Mouse (Mus musculus) liver, embryonic 15.5 days (tissue): Measurements from ENCODE around the gene Lrig2. TPM values are rescaled to one million over a fixed set of nuclear protein-coding genes. Genes with fewer than 3 reads are reported as not detected.

ENCODE experiments used
- ATAC-seq: fragments of 200-750 bp; cut with Nextera tagmentation; 2 replicates; pipeline ENCODE4 v1.8.0; 2017; ENCODE audit warnings: moderate number of reproducible peaks, mild to moderate bottlenecking, moderate library complexity; ENCODE audit not compliant: insufficient read depth
- H3K27ac ChIP-seq: fragments of 300-500 bp; sonication (generic); replicated peaks from 2 replicates; pipeline ENCODE4 v1.5.1; 2015; ENCODE audit warnings: mild to moderate bottlenecking, inconsistent platforms
- H3K27me3 ChIP-seq: fragments of 300-500 bp; sonication (generic); 2 replicates; pipeline ENCODE4 v1.6.1; 2015; ENCODE audit warnings: mild to moderate bottlenecking, inconsistent platforms
- H3K36me3 ChIP-seq: fragments of 300-500 bp; sonication (generic); replicated peaks from 2 replicates; pipeline ENCODE4 v1.6.1; 2015; ENCODE audit warnings: moderate library complexity, mild to moderate bottlenecking, inconsistent platforms
- H3K4me1 ChIP-seq: fragments of 300-500 bp; sonication (generic); replicated peaks from 2 replicates; pipeline ENCODE4 v1.6.1; 2015; ENCODE audit warnings: inconsistent platforms
- H3K4me2 ChIP-seq: fragments of 300-500 bp; sonication (generic); 2 replicates; pipeline ENCODE4 v1.6.1; 2015; ENCODE audit warnings: moderate library complexity, mild to moderate bottlenecking, inconsistent platforms
- H3K4me3 ChIP-seq: fragments of 300-500 bp; sonication (generic); replicated peaks from 2 replicates; pipeline ENCODE4 v1.5.1; 2015; ENCODE audit warnings: mild to moderate bottlenecking, inconsistent platforms
- H3K9ac ChIP-seq: fragments of 300-500 bp; sonication (generic); 2 replicates; pipeline ENCODE4 v1.6.1; 2015; ENCODE audit warnings: moderate library complexity, mild to moderate bottlenecking, inconsistent platforms
- H3K9me3 ChIP-seq: fragments of 300-500 bp; sonication (generic); replicated peaks from 2 replicates; pipeline ENCODE4 v1.6.1; 2016; ENCODE audit warnings: inconsistent platforms
- WGBS: fragments of 180-500 bp; shearing (Covaris S2); methylation state at CpG from one replicate; pipeline ENCODE4 v1.1.7; 2015; ENCODE audit warnings: mixed read lengths; ENCODE audit not compliant: insufficient replicate concordance; 5-methylcytosine and 5-hydroxymethylcytosine counted together
- polyA plus RNA-seq: library from polyadenylated mRNA; unstranded; fragments of >200 nt; fragmentation: Nextera tagmentation; extraction: Ambion mirVana; gene quantifications from 2 replicates; pipeline ENCODE4 v1.2.1, GENCODE M21; 2015

The Lrig2 gene
- polyA plus RNA-seq, 1 experiment from 2014 or later, result 3.7 TPM

GRCm38 (mm10) chr3:104526115-104526882 lies 14.6 kb upstream of the Lrig2 start:
- Histone ChIP-seq H3K36me3 (no peaks in the 10 kb centered on the region), H3K9me3 (no peaks in the 10 kb centered on the region), H3K4me2 (no peak overlapping the region), H3K4me3 (no peak overlapping the region), H3K27ac (no peak overlapping the region), H3K9ac (no peak overlapping the region), H3K4me1 (0 out of 2 replicates have a peak, but pooled peaks cover 3% of the 10 kb centered on the region), H3K27me3 (no peaks in the 10 kb centered on the region)
- WGBS, result 54% methylated on average over 4 of the region's 4 CpGs
- no peak for ATAC-seq

GRCm38 (mm10) chr3:104525516-104525915 lies 13.8 kb upstream of the Lrig2 start:
- no peaks in the 10 kb centered on the region for H3K27me3 ChIP-seq
- ATAC-seq, result no peak

GRCm38 (mm10) chr3:104525029-104525428 lies 13.3 kb upstream of the Lrig2 start:
- no peak for ATAC-seq
- 25% methylated on average over 1 of the region's 1 CpGs for WGBS

More at GRCm38 (mm10) chr3:104525516-104525915, 13.8 kb upstream of the Lrig2 start:
- Histone ChIP-seq H3K4me1 (0 out of 2 replicates have a peak, but pooled peaks cover 3% of the 10 kb centered on the region), H3K36me3 (no peaks in the 10 kb centered on the region), H3K9me3 (no peaks in the 10 kb centered on the region), H3K27ac (no peak overlapping the region), H3K4me2 (no peak overlapping the region), H3K9ac (no peak overlapping the region), H3K4me3 (no peak overlapping the region)
- 40% methylated on average over 2 of the region's 2 CpGs for WGBS

GRCm38 (mm10) chr3:104523333-104523871 lies 11.7 kb upstream of the Lrig2 start:
- Histone ChIP-seq H3K4me1 (0 out of 2 replicates have a peak, but pooled peaks cover 3% of the 10 kb centered on the region), H3K27ac (peak overlapping the region; percentile 38; the same call in 1 of the 2 replicates), H3K9ac (no peak overlapping the region), H3K4me2 (no peak overlapping the region), H3K4me3 (no peak overlapping the region), H3K36me3 (no peaks in the 10 kb centered on the region), H3K9me3 (no peaks in the 10 kb centered on the region), H3K27me3 (no peaks in the 10 kb centered on the region)
- 28% methylated on average over 4 of the region's 4 CpGs for WGBS
- peak; percentile 64 for ATAC-seq

More at GRCm38 (mm10) chr3:104525029-104525428, 13.3 kb upstream of the Lrig2 start:
- Histone ChIP-seq H3K27me3 (no peaks in the 10 kb centered on the region), H3K9me3 (no peaks in the 10 kb centered on the region), H3K9ac (no peak overlapping the region), H3K27ac (no peak overlapping the region), H3K4me2 (no peak overlapping the region), H3K36me3 (no peaks in the 10 kb centered on the region), H3K4me3 (no peak overlapping the region), H3K4me1 (0 out of 2 replicates have a peak, but pooled peaks cover 3% of the 10 kb centered on the region)

- Histone ChIP-seq H3K36me3 (no peaks in the 10 kb centered on the region), H3K4me1 (0 out of 2 replicates have a peak, but pooled peaks cover 3% of the 10 kb centered on the region), H3K4me2 (no peak overlapping the region), H3K27ac (no peak overlapping the region), H3K27me3 (no peaks in the 10 kb centered on the region), H3K9ac (no peak overlapping the region), H3K4me3 (no peak overlapping the region), H3K9me3 (no peaks in the 10 kb centered on the region)
- no peak for ATAC-seq
- WGBS, result 47% methylated on average over 3 of the region's 3 CpGs
Measured at GRCm38 (mm10) chr3:104521341-104521924, 9.7 kb upstream of the Lrig2 start.

- Histone ChIP-seq H3K4me2 (no peak overlapping the region), H3K27ac (no peak overlapping the region), H3K4me1 (0 out of 2 replicates have a peak, but pooled peaks cover 3% of the 10 kb centered on the region), H3K9me3 (no peaks in the 10 kb centered on the region), H3K36me3 (no peaks in the 10 kb centered on the region), H3K4me3 (no peak overlapping the region), H3K27me3 (no peaks in the 10 kb centered on the region), H3K9ac (no peak overlapping the region)
- WGBS, result 21% methylated on average over 3 of the region's 3 CpGs
- no peak for ATAC-seq
Measured at GRCm38 (mm10) chr3:104520471-104520870, 8.8 kb upstream of the Lrig2 start.

GRCm38 (mm10) chr3:104518931-104519330 lies 7.2 kb upstream of the Lrig2 start:
- H3K4me3 ChIP-seq, result no peak overlapping the region
- no peaks in the 10 kb centered on the region for H3K36me3 ChIP-seq
- H3K9me3 ChIP-seq, result no peaks in the 10 kb centered on the region
- no peak overlapping the region for H3K27ac ChIP-seq
- no peak for ATAC-seq
- 0 out of 2 replicates have a peak, but pooled peaks cover 3% of the 10 kb centered on the region for H3K4me1 ChIP-seq
- no peak overlapping the region for H3K9ac ChIP-seq
- 51% methylated on average over 6 of the region's 6 CpGs for WGBS
- H3K27me3 ChIP-seq, result no peaks in the 10 kb centered on the region
- H3K4me2 ChIP-seq, result no peak overlapping the region

- no peak overlapping the region for H3K4me3 ChIP-seq
- no peaks in the 10 kb centered on the region for H3K27me3 ChIP-seq
- H3K9me3 ChIP-seq, result no peaks in the 10 kb centered on the region
- no peak overlapping the region for H3K27ac ChIP-seq
- WGBS, result 27% methylated on average over 3 of the region's 3 CpGs
- no peak overlapping the region for H3K4me2 ChIP-seq
- no peaks in the 10 kb centered on the region for H3K36me3 ChIP-seq
- ATAC-seq, result no peak
- H3K4me1 ChIP-seq, result 0 out of 2 replicates have a peak, but pooled peaks cover 4% of the 10 kb centered on the region
- no peak overlapping the region for H3K9ac ChIP-seq
Measured at GRCm38 (mm10) chr3:104518411-104518810, 6.7 kb upstream of the Lrig2 start.

- Histone ChIP-seq H3K4me2 (no peak overlapping the region), H3K9ac (no peak overlapping the region), H3K4me1 (peaks cover 13% of the 10 kb centered on the region), H3K4me3 (no peak overlapping the region), H3K36me3 (no peaks in the 10 kb centered on the region), H3K27ac (no peak overlapping the region), H3K9me3 (no peaks in the 10 kb centered on the region), H3K27me3 (no peaks in the 10 kb centered on the region)
- no peak for ATAC-seq
- 73% methylated on average over 5 of the region's 5 CpGs for WGBS
Measured at GRCm38 (mm10) chr3:104517161-104517560, 5.4 kb upstream of the Lrig2 start.

- H3K4me3 ChIP-seq, result no peak overlapping the region
- H3K36me3 ChIP-seq, result no peaks in the 10 kb centered on the region
- no peaks in the 10 kb centered on the region for H3K27me3 ChIP-seq
- no peaks in the 10 kb centered on the region for H3K9me3 ChIP-seq
- WGBS, result 70% methylated on average over 2 of the region's 2 CpGs
- peaks cover 24% of the 10 kb centered on the region for H3K4me1 ChIP-seq
- no peak overlapping the region for H3K4me2 ChIP-seq
- H3K27ac ChIP-seq, result no peak overlapping the region
- no peak for ATAC-seq
- H3K9ac ChIP-seq, result no peak overlapping the region
Measured at GRCm38 (mm10) chr3:104514510-104514909, 2.8 kb upstream of the Lrig2 start.

- peak overlapping the region; percentile 91 for H3K27ac ChIP-seq
- H3K4me1 ChIP-seq, result peaks cover 34% of the 10 kb centered on the region
- no peaks in the 10 kb centered on the region for H3K27me3 ChIP-seq
- H3K9me3 ChIP-seq, result no peaks in the 10 kb centered on the region
- no peaks in the 10 kb centered on the region for H3K36me3 ChIP-seq
- 6% methylated on average over 5 of the region's 5 CpGs for WGBS
- peak overlapping the region; percentile 75 for H3K4me2 ChIP-seq
- peak overlapping the region; percentile 80 for H3K4me3 ChIP-seq
- peak overlapping the region; percentile 96 for H3K9ac ChIP-seq
- no peak for ATAC-seq
Measured at GRCm38 (mm10) chr3:104512424-104512748, 668 bp upstream of the Lrig2 start.
